Mouse (Mus musculus): ENCODE results near the gene Gm28051. TPM values are rescaled to one million over a fixed set of nuclear protein-coding genes. Genes with fewer than 3 reads are reported as not detected.

Gm28051 gene
- polyA plus RNA-seq, 1 experiment from 2014 or later: not detected

GRCm38 (mm10) chr12:102703921-102704408, 53.6 kb downstream of the Gm28051 start:
- 4% methylated on average over 17 of the region's 17 CpGs for WGBS
- Histone ChIP-seq H3K27me3 (no peaks in the 10 kb centered on the region), H3K4me1 (peaks cover 60% of the 10 kb centered on the region), H3K9me3 (replicated peaks) (no peaks in the 10 kb centered on the region), H3K4me2 (peak overlapping the region; percentile 90), H3K27ac (peak overlapping the region; percentile 72), H3K9ac (peak overlapping the region; percentile 84), H3K36me3 (ENCODE audit: poor library complexity, severe bottlenecking) (no peaks in the 10 kb centered on the region), H3K4me3 (peak overlapping the region; percentile 72)
- peak; percentile 16 for ATAC-seq

GRCm38 (mm10) chr12:102703441-102703840, 54.1 kb downstream of the Gm28051 start:
- peaks cover 66% of the 10 kb centered on the region for H3K4me1 ChIP-seq
- 19% methylated on average over 6 of the region's 6 CpGs for WGBS
- H3K27ac ChIP-seq: peak overlapping the region; percentile 74
- peak overlapping the region; percentile 84 for H3K9ac ChIP-seq
- H3K9me3 ChIP-seq (replicated peaks): no peaks in the 10 kb centered on the region
- no peak for ATAC-seq
- H3K4me2 ChIP-seq: peak overlapping the region; percentile 90
- no peaks in the 10 kb centered on the region for H3K27me3 ChIP-seq
- H3K36me3 ChIP-seq (ENCODE audit: poor library complexity, severe bottlenecking): no peaks in the 10 kb centered on the region
- peak overlapping the region; percentile 72 for H3K4me3 ChIP-seq

- Histone ChIP-seq H3K27ac (peak overlapping the region; percentile 74), H3K9ac (peak overlapping the region; percentile 84), H3K36me3 (ENCODE audit: poor library complexity, severe bottlenecking) (no peaks in the 10 kb centered on the region), H3K4me2 (peak overlapping the region; percentile 90), H3K27me3 (no peaks in the 10 kb centered on the region), H3K4me1 (peaks cover 69% of the 10 kb centered on the region), H3K4me3 (peak overlapping the region; percentile 72), H3K9me3 (replicated peaks) (no peaks in the 10 kb centered on the region)
- 2% methylated on average over 4 of the region's 4 CpGs for WGBS
- no peak for ATAC-seq
These were observed 54.5 kb downstream of the Gm28051 start for GRCm38 (mm10) chr12:102703111-102703412.

DNA sequence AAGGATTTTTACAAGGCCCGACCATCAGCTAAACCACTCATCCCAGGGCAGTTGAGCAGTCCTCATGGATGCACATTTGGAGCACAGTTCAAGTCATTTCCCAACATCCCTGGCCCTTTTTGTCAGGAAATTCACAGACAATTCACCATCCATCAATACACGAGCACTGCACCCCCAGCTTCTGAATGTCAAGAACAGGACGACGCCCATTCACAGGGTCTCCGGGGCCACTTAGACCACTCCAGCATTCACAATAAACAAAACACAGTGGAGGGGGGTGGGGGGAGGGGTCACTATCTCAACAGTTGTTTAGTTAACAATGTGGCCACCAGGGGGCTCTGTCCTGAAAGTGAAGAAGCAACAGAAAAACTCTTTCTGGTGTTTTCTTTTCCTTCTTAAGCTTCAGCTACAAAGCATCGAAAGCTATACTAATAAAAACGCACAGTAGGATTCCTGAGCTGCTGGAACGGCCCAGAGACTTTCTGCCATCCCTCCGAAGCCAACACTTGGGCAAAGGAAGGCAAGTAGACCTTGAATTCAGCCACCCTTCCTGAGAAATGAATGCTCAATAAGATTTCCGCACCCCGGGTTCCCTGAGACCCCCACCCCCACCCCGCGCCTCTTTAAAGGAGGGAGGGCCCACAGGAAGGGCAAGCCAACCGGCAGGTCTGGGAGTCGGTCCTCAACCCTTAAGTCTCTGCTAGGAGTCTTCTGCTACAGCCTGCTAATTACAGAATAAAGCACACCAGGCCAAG, 55.0 kb downstream of the Gm28051 start:
- Histone ChIP-seq H3K9me3 (replicated peaks) (no peaks in the 10 kb centered on the region), H3K9ac (peak overlapping the region; percentile 84; the same call in 1 of the 2 replicates), H3K36me3 (ENCODE audit: poor library complexity, severe bottlenecking) (no peaks in the 10 kb centered on the region), H3K4me1 (peaks cover 75% of the 10 kb centered on the region), H3K27me3 (no peaks in the 10 kb centered on the region), H3K4me3 (peak overlapping the region; percentile 72), H3K27ac (peak overlapping the region; percentile 74), H3K4me2 (peak overlapping the region; percentile 90)
- 5% methylated on average over 15 of the region's 15 CpGs for WGBS
- ATAC-seq: no peak

- Histone ChIP-seq H3K4me3 (no peak overlapping the region), H3K27me3 (no peaks in the 10 kb centered on the region), H3K4me1 (peaks cover 82% of the 10 kb centered on the region), H3K27ac (no peak overlapping the region), H3K9me3 (replicated peaks) (no peaks in the 10 kb centered on the region), H3K9ac (no peak overlapping the region), H3K36me3 (ENCODE audit: poor library complexity, severe bottlenecking) (no peaks in the 10 kb centered on the region), H3K4me2 (peak overlapping the region; percentile 90)
- no peak for ATAC-seq
- WGBS: 94% methylated on average over 5 of the region's 5 CpGs
These were observed 55.8 kb downstream of the Gm28051 start for GRCm38 (mm10) chr12:102701691-102702207.

DNA sequence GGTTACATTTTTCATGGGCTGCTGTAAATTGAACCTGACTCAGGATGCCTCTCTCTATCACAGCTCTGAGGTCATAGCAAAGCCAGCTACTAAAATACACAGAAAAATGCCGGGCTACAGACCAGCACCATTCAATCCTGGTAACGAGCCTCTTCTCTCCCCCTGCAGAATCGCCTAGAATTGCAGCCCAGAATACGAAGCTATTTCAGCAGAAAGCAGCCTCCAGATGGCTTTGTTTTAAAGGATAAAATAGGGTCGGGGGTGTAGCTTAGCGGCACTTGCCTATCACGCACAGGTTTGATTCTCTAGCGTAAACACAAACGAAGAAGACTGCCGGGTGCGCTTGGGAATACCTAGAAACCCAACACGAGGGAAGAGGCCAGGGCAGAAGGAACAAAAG, 57.1 kb downstream of the Gm28051 start:
- no peak overlapping the region for H3K9ac ChIP-seq
- H3K36me3 ChIP-seq (ENCODE audit: poor library complexity, severe bottlenecking): no peaks in the 10 kb centered on the region
- no peaks in the 10 kb centered on the region for H3K27me3 ChIP-seq
- no peaks in the 10 kb centered on the region for H3K9me3 ChIP-seq (replicated peaks)
- WGBS: 46% methylated on average over 12 of the region's 12 CpGs
- H3K4me3 ChIP-seq: no peak overlapping the region
- no peak for ATAC-seq
- H3K4me1 ChIP-seq: peaks cover 89% of the 10 kb centered on the region
- H3K27ac ChIP-seq: no peak overlapping the region
- H3K4me2 ChIP-seq: no peak overlapping the region

- Histone ChIP-seq H3K27me3 (no peaks in the 10 kb centered on the region), H3K4me1 (peaks cover 88% of the 10 kb centered on the region), H3K9ac (0 out of 2 replicates have a peak overlapping the region, but pooled peaks have one; percentile 31), H3K27ac (peak overlapping the region; percentile 84), H3K4me3 (no peak overlapping the region), H3K9me3 (replicated peaks) (no peaks in the 10 kb centered on the region), H3K4me2 (no peak overlapping the region; the same call in 1 of the 2 replicates), H3K36me3 (ENCODE audit: poor library complexity, severe bottlenecking) (no peaks in the 10 kb centered on the region)
- no peak for ATAC-seq
- 20% methylated on average over 1 of the region's 1 CpGs for WGBS
These were observed 58.4 kb downstream of the Gm28051 start for GRCm38 (mm10) chr12:102699156-102699555.

DNA sequence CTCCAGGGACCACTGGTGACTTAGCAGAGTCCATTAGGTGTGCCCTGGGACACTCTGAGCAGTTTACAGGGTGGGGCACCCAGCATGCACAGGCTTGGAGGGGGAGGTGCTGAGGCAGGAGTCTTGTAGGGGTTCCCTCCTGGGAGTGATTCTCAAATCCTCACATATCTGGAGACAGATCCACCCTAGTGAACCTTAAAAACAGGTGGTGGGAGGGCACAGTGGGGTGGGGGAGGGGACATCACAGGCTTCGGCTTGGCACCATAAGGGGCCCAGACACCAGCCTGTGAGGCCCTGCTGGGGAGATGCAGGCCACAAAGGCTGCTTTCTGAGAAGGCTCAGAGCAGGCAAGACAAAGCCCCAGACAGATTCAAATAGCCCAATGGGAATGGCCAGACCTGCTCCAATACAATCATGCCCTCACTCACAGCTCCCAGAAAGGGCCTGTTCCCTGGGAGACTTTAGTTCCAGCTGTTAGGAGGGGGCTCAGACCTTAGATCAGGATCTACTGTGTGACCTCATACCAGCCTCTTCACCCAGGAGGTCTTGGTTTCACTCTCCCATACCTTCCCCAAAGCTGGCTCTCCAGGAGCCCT, 59.4 kb downstream of the Gm28051 start:
- WGBS: 0% methylated on average over 1 of the region's 1 CpGs
- peak overlapping the region; percentile 84 for H3K27ac ChIP-seq
- H3K9ac ChIP-seq: peak overlapping the region; percentile 35; the same call in 1 of the 2 replicates

GRCm38 (mm10) chr12:102697381-102697780, 60.2 kb downstream of the Gm28051 start:
- no peaks in the 10 kb centered on the region for H3K27me3 ChIP-seq
- H3K4me2 ChIP-seq: no peak overlapping the region
- ATAC-seq: no peak
- peak overlapping the region; percentile 84 for H3K27ac ChIP-seq
- H3K9me3 ChIP-seq (replicated peaks): no peaks in the 10 kb centered on the region
- H3K36me3 ChIP-seq (ENCODE audit: poor library complexity, severe bottlenecking): no peaks in the 10 kb centered on the region
- H3K4me1 ChIP-seq: peaks cover 71% of the 10 kb centered on the region
- H3K4me3 ChIP-seq: no peak overlapping the region
- H3K9ac ChIP-seq: no peak overlapping the region
- WGBS: 77% methylated on average over 7 of the region's 7 CpGs

More for the DNA sequence above, 59.4 kb downstream of the Gm28051 start:
- Histone ChIP-seq H3K36me3 (ENCODE audit: poor library complexity, severe bottlenecking) (no peaks in the 10 kb centered on the region), H3K4me2 (peak overlapping the region; percentile 31), H3K4me3 (no peak overlapping the region), H3K9me3 (replicated peaks) (no peaks in the 10 kb centered on the region), H3K27me3 (no peaks in the 10 kb centered on the region), H3K4me1 (peaks cover 78% of the 10 kb centered on the region)
- ATAC-seq: peak; percentile 73

GRCm38 (mm10) chr12:102696635-102697354, 60.8 kb downstream of the Gm28051 start:
- no peak for ATAC-seq
- H3K36me3 ChIP-seq (ENCODE audit: poor library complexity, severe bottlenecking): no peaks in the 10 kb centered on the region
- H3K4me1 ChIP-seq: peaks cover 65% of the 10 kb centered on the region
- no peak overlapping the region for H3K9ac ChIP-seq
- WGBS: 87% methylated on average over 14 of the region's 14 CpGs
- H3K4me3 ChIP-seq: no peak overlapping the region
- H3K27ac ChIP-seq: 0 out of 2 replicates have a peak overlapping the region, but pooled peaks have one; percentile 8
- H3K27me3 ChIP-seq: no peaks in the 10 kb centered on the region
- H3K9me3 ChIP-seq (replicated peaks): no peaks in the 10 kb centered on the region
- H3K4me2 ChIP-seq: no peak overlapping the region

DNA sequence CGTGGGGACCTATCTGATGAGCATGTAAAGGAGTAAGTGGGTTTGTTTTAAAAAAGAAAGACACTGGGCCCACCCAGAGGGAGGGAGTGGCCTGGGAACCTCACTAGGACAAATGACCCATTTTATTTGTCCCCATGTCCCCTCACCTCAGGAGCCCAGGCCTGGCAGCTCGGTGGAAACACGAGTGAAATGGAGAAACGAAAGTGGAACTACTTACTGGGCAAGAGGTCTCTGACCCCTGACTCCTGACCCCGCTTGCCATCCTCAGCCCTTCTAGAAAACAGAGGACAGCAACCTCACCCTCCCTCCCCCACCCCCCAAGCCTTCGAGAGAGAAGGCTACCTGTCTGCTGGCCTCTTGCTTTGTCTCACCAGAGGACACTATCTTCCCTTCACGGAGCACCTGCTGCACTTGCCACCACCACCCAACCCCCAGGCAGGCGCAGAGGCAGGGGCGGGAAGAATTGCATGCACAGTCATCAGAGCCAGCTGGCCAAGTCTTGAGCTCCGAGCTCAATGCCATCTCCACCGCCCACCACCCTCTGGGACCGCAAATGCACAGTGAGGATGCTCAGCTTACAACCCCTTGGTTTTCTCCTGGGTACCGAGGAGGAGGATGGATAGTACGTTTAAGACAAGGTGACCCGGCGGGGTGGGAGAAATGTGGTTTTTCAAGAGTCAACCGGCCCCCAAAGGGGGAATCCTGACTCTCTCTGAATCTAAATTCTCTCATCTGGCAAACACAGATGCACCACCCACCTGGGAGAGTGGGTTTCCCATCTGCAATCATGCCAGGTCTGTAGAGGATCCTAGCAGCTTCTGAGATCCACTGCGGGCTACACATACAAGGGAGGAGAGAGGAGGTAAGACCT, 62.0 kb downstream of the Gm28051 start:
- WGBS: 59% methylated on average over 18 of the region's 18 CpGs
- no peak for ATAC-seq

More for the DNA sequence above, 62.0 kb downstream of the Gm28051 start:
- Histone ChIP-seq H3K27me3 (no peaks in the 10 kb centered on the region), H3K4me1 (peaks cover 55% of the 10 kb centered on the region), H3K9me3 (replicated peaks) (no peaks in the 10 kb centered on the region), H3K4me3 (no peak overlapping the region), H3K36me3 (ENCODE audit: poor library complexity, severe bottlenecking) (no peaks in the 10 kb centered on the region), H3K9ac (no peak overlapping the region), H3K27ac (peak overlapping the region; percentile 41; the same call in 1 of the 2 replicates), H3K4me2 (no peak overlapping the region)

Data from forebrain, embryonic 13.5 days (tissue).